Mouse (Mus musculus) heart, adult 9 months (tissue): ENCODE results near the gene Iqsec3.

Experiments used
- DNase-seq, 2 experiments: peaks; one replicate each; pipeline ENCODE4 v3.0.0; 2022; ENCODE audit warnings: low spot score in 2 of 2

Gene Iqsec3

DNA sequence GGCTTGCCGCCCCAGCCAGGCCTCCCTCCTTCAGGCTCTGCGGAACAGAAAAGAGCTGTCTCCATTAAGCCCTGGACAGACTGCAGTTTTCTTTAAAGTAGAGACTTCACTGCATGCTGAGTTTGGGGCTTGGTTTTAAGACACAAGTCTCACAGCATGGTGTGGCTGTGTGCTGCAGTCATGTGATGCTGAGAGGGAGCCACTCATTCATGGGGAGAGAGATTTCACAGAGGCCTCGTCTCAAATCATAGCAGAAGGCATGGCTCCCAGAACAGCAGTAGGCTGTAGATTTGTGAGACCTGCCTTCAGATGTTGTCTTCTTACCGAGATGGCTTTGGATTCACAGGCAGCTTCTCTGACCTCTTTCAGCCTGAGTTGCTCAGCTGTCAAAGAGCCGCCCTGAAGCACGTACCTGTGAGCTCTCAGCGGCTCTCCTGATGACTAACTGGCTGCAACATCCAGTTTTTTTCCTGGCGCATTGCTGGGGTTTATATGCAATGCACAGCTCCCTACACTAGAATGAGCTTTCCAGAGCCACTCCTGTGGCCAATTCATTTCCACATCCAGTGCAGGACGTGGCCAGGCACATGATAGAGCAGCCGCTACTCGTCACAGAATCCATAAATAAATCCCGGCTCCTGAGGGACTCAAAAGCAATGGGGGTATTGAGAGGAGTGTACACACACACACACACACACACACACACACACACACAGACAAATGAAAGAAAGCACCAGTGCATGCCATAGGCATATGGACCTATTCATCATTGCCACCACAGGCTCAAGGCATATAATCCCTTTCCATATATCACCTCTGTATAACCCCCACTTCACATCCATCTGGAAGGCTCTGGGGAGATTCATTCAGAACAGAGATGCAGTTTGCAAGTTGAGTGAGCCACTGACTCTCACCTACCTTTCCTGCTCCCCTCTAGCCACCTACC, 18.7 kb downstream of the Iqsec3 start:
- DNase-seq, result no peak

DNA sequence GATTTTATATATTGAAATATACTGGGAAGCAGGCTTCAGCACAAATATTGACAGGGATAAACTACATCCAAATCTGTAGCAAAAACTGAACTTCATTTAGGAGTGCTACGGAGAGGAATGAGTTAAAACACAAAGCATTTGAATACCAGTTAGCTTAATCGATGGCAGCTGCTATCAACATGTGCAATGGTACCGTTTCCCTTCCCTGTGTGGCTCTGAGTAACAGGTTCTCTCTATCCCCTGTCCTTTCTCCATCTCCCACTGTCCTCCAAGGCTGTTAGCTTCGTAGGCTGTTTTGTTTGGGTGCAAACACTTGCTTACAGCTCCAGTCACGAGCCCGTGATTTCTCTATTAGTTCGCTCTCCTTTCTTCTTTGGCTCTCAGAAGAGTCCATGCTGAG, 19.7 kb downstream of the Iqsec3 start:
- DNase-seq, result no peak

DNA sequence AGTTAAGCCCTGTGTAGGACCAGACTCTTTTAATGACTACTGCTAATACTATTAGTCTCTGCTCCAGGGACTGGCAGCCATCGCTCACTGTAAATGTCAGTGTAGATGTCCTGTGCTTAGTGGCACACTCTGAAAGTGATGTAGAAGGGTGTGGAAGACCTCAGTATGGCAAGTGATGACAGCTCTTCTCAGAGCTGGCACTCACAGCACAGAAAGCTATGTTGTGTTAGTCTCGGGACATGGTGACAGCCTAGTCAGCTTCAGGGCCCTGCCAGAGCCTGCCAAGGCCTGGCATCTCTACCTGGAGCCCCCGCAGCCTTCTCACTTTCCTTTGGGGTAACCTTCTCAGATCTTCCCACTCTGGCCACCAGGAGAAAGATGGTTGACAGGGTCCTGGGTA, 21.8 kb downstream of the Iqsec3 start:
- DNase-seq, result peak; percentile 7 to 24

DNA sequence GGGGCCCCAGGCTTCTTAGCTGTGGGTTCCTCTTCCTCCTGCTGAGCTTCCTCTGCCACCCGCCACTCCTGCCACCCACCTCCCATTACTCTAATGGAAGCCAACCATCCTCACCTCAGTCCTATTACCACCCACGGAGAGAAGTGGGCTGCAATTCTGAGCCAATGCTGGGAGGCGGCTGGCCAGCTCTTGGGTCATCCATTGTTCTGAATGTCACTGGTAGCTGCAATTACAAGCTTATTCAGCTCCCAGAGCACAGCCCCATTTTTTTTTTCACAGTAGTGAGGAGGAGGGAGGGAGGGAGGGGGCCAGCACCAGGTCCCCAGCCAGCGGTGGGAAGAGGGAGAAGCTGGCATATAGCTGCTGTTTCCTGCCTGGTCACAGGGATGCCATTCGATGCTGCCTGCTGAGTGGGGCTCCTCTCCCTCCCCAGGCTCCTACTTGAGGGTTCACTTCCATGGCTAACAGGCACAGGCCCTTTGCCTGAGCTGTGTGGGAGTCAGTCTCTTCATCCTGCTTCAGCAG, 32.7 kb downstream of the Iqsec3 start:
- no peak for DNase-seq

DNA sequence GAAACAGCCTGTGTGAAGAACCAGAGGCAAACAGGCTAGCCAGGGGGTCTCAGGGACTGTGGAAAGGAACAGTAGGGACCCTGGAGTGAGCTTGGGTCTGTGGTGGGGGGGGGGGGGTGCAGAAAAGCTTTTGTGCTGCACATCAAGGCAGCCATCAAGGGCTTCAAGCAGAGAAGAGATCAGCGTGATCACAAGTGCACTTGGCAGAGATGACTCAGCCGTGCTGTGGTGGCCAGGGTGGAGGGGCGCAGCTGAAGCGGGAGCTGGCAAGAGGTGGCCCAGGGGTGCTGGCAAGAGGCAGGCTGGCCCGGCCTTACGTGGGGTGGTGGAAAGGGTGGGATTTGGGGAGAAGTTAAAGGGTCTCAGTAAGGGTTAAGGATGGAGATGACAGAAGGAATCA, 48.6 kb downstream of the Iqsec3 start:
- DNase-seq, result no peak

DNA sequence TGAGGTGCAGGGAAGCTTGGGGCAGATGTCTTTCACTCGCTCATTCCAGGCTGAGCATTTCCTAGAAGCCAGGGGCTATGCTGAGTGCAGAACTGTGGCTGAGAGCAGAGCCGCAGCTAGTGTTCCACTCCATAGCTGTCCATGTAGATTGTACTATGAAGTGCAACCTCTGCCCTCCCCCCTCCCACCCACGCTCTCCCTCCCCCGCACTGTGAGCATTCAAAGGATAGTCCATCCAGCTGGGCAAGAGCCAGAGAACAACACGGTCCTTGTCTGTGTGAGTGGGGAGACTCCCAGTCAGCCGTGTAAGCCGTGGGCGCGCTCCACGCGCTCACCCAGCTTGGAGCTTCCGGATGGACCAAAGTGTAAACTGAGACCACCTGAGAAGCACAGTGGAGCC, 49.1 kb downstream of the Iqsec3 start:
- DNase-seq, result no peak

DNA sequence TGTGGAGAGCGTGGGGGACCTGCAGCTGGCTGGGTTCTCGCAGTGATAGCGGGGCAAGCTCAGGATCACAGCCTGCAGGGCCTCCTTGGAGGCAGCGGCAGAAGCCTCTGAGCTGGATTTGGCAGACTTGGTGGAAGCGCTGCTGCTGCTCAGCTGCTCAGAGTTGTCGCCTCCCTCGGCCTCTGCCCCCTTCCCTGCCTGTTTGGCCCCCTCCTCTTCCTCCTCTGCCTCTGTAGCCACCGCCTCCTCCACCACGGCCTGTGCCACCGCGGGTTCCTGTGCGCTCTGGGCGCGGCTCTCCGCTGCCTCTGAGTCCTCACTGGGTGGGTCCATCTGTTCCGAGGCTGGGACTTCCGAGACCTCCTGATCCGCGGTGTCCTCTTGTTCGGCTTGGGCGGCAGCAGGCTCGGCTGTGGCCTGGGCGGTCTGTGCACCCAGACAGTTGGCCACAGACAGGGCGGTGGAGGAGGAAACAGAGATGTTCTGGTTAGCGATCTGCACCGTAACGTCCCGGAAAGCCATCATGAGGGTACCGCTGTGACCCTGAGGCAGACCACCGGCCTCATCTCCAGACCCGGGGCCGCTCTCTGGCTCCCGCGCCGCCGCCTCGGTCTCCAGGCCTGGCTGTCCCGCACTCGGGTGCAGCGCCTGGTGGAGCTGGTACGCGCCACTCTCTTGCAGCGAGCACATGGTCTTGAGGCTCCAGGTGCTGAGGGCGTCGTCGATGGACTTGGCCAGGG, 60.8 kb downstream of the Iqsec3 start:
- no peak for DNase-seq

DNA sequence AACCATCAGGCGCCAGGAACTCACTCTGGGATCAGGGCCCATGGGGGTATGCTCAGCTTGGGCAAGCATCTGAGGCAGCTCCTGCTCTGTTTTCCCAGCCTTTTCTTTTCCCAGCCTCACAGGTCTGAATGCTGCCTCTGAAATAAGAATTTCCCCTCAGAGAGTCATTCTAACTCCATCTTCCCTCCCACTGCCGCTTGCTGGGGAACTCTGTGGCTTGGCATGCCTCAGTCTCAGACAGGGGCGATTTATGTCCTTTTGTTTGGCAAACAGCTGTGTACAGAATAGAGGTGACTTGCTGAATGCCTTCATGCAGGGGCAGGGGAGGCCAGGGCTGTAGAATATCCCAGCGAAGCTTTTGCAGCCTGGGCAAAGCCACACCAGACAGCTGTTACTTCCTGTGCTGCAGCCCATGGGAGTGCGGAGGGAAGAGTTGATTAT, 65.9 kb downstream of the Iqsec3 start:
- no peak for DNase-seq

DNA sequence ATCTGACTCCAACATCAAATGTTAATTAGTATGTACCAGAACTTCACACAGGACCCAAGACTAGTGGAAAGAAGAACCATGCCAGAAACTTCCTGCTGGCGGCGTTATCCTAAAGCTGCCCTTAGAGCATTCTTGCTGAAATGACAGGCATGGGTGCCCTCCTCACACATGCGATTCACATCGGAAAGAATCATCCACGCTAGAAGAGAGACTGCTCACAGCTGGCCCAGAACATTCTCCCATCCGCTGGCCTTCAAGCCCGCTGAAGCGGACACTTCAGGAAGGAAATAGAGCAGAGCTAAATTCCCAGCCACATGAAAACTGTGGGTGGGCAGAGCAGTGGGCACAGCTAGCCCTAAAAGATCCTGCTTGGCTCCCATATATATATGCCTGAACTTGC, 68.2 kb downstream of the Iqsec3 start:
- DNase-seq, result no peak

DNA sequence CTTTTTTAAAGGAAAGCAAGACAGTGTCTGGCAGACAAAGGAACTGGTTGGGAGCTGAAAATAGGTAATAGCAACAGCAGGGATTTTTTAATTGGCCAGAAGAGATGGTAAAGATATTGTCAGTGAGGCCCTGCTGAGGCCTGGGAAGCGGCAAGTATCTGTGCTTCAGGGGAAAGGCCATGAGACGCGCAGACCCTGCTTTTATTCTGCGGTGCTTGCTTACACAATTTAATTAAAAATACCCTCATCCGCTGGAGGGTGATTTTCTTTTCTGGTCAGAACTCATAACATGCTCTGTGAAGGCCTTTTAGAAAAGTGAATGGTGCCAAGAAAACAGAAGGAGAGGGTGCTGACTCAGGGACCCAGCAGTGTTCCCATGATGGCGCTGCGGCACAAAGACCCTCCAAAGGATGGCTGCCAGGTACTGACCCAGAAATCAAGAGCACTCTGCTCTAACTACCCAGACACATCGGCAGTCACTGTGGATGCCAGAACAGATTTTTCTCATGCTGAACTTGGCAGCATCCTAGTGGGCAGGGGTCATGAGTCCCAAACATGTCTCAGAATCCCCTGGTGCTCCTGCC, 70.7 kb downstream of the Iqsec3 start:
- no peak for DNase-seq

DNA sequence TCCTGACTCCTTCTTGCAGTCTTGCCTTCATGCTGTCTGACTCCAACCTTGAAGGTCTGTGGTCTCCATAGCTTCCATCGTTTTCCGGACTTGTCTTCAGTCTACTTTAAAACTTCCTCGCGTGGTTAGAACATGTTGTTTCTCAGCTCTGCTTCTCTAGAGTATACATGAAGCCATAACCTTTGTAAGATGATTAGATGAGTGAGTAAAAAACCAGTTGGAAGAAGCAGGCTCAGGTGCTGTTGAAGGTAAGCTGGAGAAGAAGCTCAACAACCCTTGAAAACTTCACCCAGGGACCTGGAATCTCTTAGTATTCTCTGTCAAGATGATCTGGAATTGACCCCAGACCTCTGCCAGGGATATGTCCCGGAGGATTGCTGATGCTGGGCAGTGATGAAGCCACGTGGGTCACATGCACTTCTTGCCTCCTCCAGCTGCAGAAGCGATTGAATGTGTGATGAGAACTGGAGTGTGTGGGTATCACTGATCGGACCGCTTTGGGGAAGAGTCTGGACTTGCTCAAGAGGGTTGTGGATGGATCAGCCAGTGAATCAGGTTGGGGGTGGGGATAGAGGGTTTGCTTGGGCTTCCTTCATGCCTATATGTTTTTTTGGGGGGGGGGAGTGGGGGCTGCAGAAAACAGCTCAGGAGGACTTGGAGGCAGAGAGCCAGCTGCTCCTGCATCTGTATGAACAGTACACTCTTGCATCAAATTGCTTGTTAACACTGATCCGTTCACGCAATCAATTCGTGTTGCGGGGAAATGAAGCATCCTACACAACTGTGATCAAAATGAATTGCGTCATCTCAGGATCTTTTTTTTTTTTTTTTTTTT, 71.4 kb downstream of the Iqsec3 start:
- no peak for DNase-seq

DNA sequence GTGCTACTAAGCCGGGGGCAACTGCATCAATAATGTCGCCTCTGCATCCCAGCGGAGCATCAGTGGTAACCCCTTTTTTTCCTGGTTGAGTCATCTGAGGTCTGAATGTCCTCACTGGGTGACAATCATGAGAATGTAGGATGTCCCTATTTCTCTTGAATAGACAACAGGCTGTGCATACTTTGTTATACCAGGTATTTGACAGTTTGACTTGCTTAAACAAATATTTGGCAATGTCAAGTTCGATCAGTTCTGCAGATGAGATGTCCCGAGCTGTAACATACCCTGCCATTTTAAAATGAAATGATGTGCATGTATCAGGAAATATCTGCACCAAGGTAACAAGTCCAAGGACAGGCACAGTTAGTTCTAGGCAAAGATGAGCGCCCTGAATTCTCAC, 72.3 kb downstream of the Iqsec3 start:
- no peak for DNase-seq

DNA sequence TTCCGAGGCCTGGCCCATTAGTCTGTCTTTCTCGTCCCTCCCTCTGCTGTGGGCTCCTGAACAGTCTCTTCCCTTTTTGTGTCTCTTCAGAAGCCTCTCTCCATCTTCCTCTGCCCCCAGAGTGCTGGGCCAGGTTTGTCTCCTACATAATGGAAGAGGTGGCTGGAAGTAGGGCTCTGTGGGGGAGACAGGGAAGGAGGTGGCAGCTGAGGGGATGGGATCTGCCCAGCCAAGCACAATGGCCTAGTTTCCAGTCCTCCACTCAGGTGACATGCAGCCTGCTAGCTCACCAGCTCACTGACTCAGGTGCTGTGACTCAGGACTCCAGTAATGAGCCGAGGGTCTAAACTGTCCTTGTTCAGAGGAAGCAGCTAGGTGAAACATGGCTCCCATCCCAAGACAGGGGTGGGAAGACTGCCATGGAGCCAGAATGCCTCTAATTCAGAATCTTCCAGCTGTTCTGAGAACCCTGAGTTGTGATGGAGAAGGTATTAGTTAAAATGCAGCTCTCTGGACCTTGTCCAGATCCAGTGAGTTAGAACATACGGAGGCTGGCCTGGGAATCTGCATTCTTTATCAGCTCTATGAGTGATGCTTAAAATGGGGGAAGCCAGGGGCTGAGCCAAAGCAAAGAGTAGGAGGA, 80.7 kb downstream of the Iqsec3 start:
- no peak for DNase-seq

DNA sequence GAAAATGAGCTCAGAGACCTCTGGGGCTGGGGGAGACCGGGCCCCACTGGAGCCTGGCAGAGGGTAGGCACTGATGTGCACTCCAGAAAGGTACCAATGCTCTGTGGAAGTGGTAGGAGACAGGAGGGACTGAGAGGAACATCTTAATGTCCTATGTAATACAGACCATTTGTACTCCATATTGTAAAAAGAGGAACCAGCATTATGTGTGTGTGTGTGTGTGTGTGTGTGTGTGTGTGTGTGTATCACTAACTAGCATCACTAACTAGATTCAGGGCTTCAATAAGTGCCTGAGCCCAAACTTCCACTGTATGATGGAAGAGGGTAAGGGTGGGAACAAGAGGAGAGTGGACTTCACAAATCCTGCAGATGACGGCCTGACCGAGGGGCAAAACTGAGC, 88.1 kb downstream of the Iqsec3 start:
- no peak for DNase-seq

DNA sequence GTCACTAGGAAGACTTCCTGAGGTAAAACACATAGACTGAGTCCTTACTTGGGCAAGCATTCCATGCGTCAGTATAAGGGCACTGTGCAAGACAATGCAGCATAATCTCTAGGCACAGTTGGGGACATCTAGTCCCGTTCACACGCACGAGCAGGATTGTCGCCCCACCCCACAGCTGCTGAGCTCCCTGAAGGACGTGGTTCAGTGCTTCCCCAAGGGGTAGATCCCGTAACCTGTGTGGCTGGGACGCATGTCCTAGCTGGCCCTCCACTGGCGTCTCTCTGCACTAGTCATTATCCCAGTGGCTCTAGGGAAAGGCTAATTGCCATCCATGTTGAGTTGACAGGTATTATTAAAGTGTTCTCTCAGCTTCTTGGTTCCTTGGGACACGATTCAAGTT, 91.4 kb downstream of the Iqsec3 start:
- peak; percentile 32 to 33 for DNase-seq

DNA sequence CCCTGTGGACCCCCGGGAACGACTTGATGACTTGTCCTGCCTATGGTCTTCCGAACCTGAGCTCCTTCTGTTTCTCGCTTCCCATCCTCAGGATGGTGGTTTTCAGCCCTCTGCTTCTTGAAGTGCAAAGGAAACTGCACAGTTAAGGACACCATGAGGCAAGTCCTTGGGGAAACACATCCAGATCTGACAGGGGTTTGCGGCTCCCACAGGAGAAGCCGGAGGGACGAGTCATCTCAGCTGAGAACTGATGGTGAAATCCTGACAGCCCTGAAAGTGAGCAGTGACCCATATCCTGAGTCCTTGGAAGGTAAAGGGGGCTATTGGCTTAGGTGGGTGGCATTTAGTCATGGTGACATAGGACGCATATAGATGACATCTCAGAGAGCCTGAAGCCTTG, 92.9 kb downstream of the Iqsec3 start:
- peak in 1 of 2 experiments; percentile 17 for DNase-seq

DNA sequence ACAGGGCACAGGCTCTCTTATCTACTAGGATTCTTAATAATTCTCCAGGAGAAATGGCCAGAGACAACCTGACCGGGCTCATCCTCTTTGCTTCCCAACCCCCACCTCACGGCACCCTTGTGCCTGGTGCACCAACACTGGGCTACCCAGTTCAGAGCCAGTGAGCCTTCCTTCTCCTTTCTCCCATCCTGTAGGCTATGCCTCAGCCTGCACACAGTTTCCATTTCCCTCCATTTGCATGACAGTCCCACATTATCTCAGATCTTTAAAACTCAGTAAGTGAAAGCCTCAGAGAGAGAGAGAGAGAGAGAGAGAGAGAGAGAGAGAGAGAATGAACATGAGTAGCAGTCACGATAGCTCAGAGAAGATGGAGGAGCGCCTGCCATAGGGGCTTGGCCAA, 95.2 kb downstream of the Iqsec3 start:
- no peak for DNase-seq

DNA sequence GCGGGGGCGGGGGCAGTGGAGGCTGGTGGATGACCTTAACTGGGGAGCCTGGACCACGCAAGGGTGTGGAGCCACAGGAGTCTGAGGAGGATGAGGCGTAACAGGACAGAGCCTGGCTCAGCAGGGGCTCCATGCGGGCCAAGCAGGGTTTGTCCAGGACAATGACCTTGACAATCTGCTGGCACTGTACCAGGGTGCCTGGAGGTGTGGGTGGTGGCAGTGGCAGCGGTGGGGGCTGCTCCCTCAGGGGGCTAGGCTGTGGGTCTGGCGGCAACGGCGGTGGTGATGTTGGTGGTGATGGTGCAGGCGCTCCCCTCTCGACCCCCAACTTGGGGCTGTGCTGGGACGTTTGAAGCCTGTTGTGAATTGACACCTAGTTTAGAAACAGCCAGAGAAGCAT, 97.3 kb downstream of the Iqsec3 start:
- no peak for DNase-seq

DNA sequence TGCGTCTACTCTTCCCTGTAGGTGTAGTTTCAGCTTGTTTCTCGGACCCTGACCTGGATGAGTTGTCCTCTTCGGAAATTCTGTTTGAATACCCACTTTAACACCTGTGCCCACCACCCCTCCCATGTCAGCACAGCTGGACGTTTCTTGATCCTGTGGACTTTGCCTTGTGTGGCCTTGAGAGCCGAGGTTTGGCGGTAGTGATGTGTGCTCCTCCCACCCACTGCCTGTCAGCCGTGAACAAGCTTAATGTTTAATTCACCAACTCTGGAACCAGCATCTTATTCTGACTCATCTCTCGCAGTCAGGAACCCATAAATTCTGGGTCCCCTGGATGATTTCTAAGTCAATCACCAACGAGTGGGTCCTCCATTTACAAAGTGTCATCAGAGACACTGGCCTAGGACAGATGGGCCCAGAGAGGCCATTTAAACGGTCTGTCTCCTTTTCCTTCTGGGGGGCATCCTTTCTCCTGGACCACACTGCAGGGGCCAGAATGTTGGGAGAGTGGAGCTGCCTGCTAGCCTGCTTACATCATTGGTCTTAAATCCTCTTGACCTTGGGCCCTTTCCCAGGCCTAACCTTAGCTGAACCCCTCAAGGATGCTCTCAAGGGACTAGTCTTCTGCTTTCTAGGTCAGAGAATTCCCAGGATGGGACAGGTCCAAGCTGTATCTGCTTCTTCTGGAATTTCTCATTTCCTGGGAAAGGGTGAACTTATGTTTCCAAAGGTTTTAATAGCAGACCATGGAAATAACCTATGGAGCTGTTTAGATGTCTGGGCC, 102.1 kb downstream of the Iqsec3 start:
- DNase-seq, result peak; percentile 47 to 53

DNA sequence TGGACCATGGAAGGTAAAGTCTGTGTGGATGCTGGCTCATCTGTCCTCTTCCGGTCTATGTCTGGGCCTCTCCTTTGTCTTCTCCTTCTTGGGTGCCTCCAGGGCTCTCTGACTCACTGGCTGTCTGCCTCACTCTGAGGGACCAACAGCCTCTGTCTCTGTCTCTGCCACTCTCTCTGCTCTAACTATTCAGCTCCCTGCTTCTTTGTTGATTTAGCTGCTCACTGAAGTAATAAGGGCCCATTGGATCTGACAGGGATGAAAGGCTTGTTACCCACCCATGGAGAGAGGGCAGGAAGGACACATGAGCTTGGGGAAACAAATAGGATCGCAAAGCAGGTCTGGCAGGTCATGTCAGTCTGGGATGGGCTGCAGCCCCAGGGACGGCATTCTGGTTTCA, 106.4 kb downstream of the Iqsec3 start:
- no peak for DNase-seq
